Mouse (Mus musculus): ENCODE data around the gene Luc7l2. TPM values are rescaled to one million over a fixed set of nuclear protein-coding genes. Genes with fewer than 3 reads are reported as not detected.
"Not testable (repeated sequence)": the region's sequence is repeated elsewhere in the genome, so short reads cannot be mapped to it uniquely, and the experiment has no call there.

Luc7l2 gene
- polyA plus RNA-seq, 1 experiment from 2014 or later: 31.9 TPM

- peaks cover 10% of the 10 kb centered on the region; the same call in 1 of the 2 replicates for H3K4me1 ChIP-seq (ENCODE audit: control insufficient read depth, insufficient read depth, low read length)
- H3K9me3 ChIP-seq (replicated peaks; ENCODE audit: control insufficient read depth, low read length): no peaks in the 10 kb centered on the region
- H3K27me3 ChIP-seq (ENCODE audit: control insufficient read depth, insufficient read depth, low read length): no peaks in the 10 kb centered on the region
- H3K4me2 ChIP-seq (ENCODE audit: low read depth, low read length): peak overlapping the region; percentile 62
- H3K9ac ChIP-seq (ENCODE audit: low read length): peak overlapping the region; percentile 98
- peak overlapping the region; percentile 100 for H3K27ac ChIP-seq (ENCODE audit: low read length)
- H3K36me3 ChIP-seq (ENCODE audit: control insufficient read depth, insufficient read depth): peaks cover 6% of the 10 kb centered on the region; the same call in 1 of the 2 replicates
- peak overlapping the region; percentile 97 for H3K4me3 ChIP-seq (ENCODE audit: low read length)
- peak; percentile 80 for ATAC-seq (replicated peaks; ENCODE audit: extremely low read depth, insufficient read depth, low FRiP score)
- under 1% methylated on average over 53 of the region's 53 CpGs for WGBS
Measured at GRCm38 (mm10) chr6:38534640-38535365, 16.3 kb upstream of the Luc7l2 start.

GRCm38 (mm10) chr6:38535366-38535690 is 15.8 kb upstream of the Luc7l2 start:
- WGBS: under 1% methylated on average over 9 of the region's 9 CpGs
- no peaks in the 10 kb centered on the region for H3K27me3 ChIP-seq (ENCODE audit: control insufficient read depth, insufficient read depth, low read length)
- ATAC-seq (replicated peaks; ENCODE audit: extremely low read depth, insufficient read depth, low FRiP score): no peak

GRCm38 (mm10) chr6:38535788-38536187 is 15.3 kb upstream of the Luc7l2 start:
- peaks cover 10% of the 10 kb centered on the region; the same call in 1 of the 2 replicates for H3K4me1 ChIP-seq (ENCODE audit: control insufficient read depth, insufficient read depth, low read length)

More at GRCm38 (mm10) chr6:38535366-38535690, 15.8 kb upstream of the Luc7l2 start:
- H3K36me3 ChIP-seq (ENCODE audit: control insufficient read depth, insufficient read depth): peaks cover 10% of the 10 kb centered on the region; the same call in 1 of the 2 replicates
- H3K27ac ChIP-seq (ENCODE audit: low read length): peak overlapping the region; percentile 100
- no peaks in the 10 kb centered on the region for H3K9me3 ChIP-seq (replicated peaks; ENCODE audit: control insufficient read depth, low read length)
- peaks cover 10% of the 10 kb centered on the region; the same call in 1 of the 2 replicates for H3K4me1 ChIP-seq (ENCODE audit: control insufficient read depth, insufficient read depth, low read length)
- H3K4me3 ChIP-seq (ENCODE audit: low read length): peak overlapping the region; percentile 97
- H3K9ac ChIP-seq (ENCODE audit: low read length): peak overlapping the region; percentile 98
- H3K4me2 ChIP-seq (ENCODE audit: low read depth, low read length): peak overlapping the region; percentile 62

GRCm38 (mm10) chr6:38544141-38544540 is 7.0 kb upstream of the Luc7l2 start:
- not testable (repeated sequence) for ATAC-seq (replicated peaks; ENCODE audit: extremely low read depth, insufficient read depth, low FRiP score); H3K27ac ChIP-seq (ENCODE audit: low read length); H3K4me1 ChIP-seq (ENCODE audit: control insufficient read depth, insufficient read depth, low read length); H3K9ac ChIP-seq (ENCODE audit: low read length); H3K4me3 ChIP-seq (ENCODE audit: low read length); H3K36me3 ChIP-seq (ENCODE audit: control insufficient read depth, insufficient read depth); H3K4me2 ChIP-seq (ENCODE audit: low read depth, low read length); H3K27me3 ChIP-seq (ENCODE audit: control insufficient read depth, insufficient read depth, low read length); H3K9me3 ChIP-seq (replicated peaks; ENCODE audit: control insufficient read depth, low read length)
- WGBS: 93% methylated on average over 4 of the region's 5 CpGs

More at GRCm38 (mm10) chr6:38535788-38536187, 15.3 kb upstream of the Luc7l2 start:
- no peak for ATAC-seq (replicated peaks; ENCODE audit: extremely low read depth, insufficient read depth, low FRiP score)
- H3K4me2 ChIP-seq (ENCODE audit: low read depth, low read length): peak overlapping the region; percentile 62
- no peaks in the 10 kb centered on the region for H3K27me3 ChIP-seq (ENCODE audit: control insufficient read depth, insufficient read depth, low read length)
- peak overlapping the region; percentile 97 for H3K4me3 ChIP-seq (ENCODE audit: low read length)
- H3K9me3 ChIP-seq (replicated peaks; ENCODE audit: control insufficient read depth, low read length): no peaks in the 10 kb centered on the region
- H3K27ac ChIP-seq (ENCODE audit: low read length): no peak overlapping the region
- H3K36me3 ChIP-seq (ENCODE audit: control insufficient read depth, insufficient read depth): peaks cover 10% of the 10 kb centered on the region; the same call in 1 of the 2 replicates
- WGBS: 77% methylated on average over 1 of the region's 1 CpGs
- peak overlapping the region; percentile 98 for H3K9ac ChIP-seq (ENCODE audit: low read length)

GRCm38 (mm10) chr6:38547005-38547404 is 4.1 kb upstream of the Luc7l2 start:
- H3K27me3 ChIP-seq (ENCODE audit: control insufficient read depth, insufficient read depth, low read length); H3K4me1 ChIP-seq (ENCODE audit: control insufficient read depth, insufficient read depth, low read length); H3K9ac ChIP-seq (ENCODE audit: low read length); H3K27ac ChIP-seq (ENCODE audit: low read length); H3K9me3 ChIP-seq (replicated peaks; ENCODE audit: control insufficient read depth, low read length); ATAC-seq (replicated peaks; ENCODE audit: extremely low read depth, insufficient read depth, low FRiP score); H3K4me2 ChIP-seq (ENCODE audit: low read depth, low read length); H3K36me3 ChIP-seq (ENCODE audit: control insufficient read depth, insufficient read depth); H3K4me3 ChIP-seq (ENCODE audit: low read length): not testable (repeated sequence)
- 93% methylated on average over 2 of the region's 2 CpGs for WGBS

- H3K27ac ChIP-seq (ENCODE audit: low read length): peak overlapping the region; percentile 72
- H3K9ac ChIP-seq (ENCODE audit: low read length): no peak overlapping the region
- no peak overlapping the region for H3K4me3 ChIP-seq (ENCODE audit: low read length)
Measured at GRCm38 (mm10) chr6:38547707-38548106, 3.4 kb upstream of the Luc7l2 start.

GRCm38 (mm10) chr6:38548595-38548994 is 2.5 kb upstream of the Luc7l2 start:
- WGBS: 95% methylated on average over 7 of the region's 7 CpGs
- H3K36me3 ChIP-seq (ENCODE audit: control insufficient read depth, insufficient read depth); H3K27me3 ChIP-seq (ENCODE audit: control insufficient read depth, insufficient read depth, low read length); H3K4me1 ChIP-seq (ENCODE audit: control insufficient read depth, insufficient read depth, low read length); H3K9me3 ChIP-seq (replicated peaks; ENCODE audit: control insufficient read depth, low read length); H3K27ac ChIP-seq (ENCODE audit: low read length); H3K4me2 ChIP-seq (ENCODE audit: low read depth, low read length); H3K9ac ChIP-seq (ENCODE audit: low read length); ATAC-seq (replicated peaks; ENCODE audit: extremely low read depth, insufficient read depth, low FRiP score); H3K4me3 ChIP-seq (ENCODE audit: low read length): not testable (repeated sequence)

More at GRCm38 (mm10) chr6:38547707-38548106, 3.4 kb upstream of the Luc7l2 start:
- Histone ChIP-seq H3K9me3 (replicated peaks; ENCODE audit: control insufficient read depth, low read length) (no peaks in the 10 kb centered on the region), H3K4me2 (ENCODE audit: low read depth, low read length) (no peak overlapping the region), H3K4me1 (ENCODE audit: control insufficient read depth, insufficient read depth, low read length) (peaks cover 8% of the 10 kb centered on the region), H3K27me3 (ENCODE audit: control insufficient read depth, insufficient read depth, low read length) (no peaks in the 10 kb centered on the region), H3K36me3 (ENCODE audit: control insufficient read depth, insufficient read depth) (no peaks in the 10 kb centered on the region)
- no peak for ATAC-seq (replicated peaks; ENCODE audit: extremely low read depth, insufficient read depth, low FRiP score)
- 35% methylated on average over 1 of the region's 1 CpGs for WGBS

GRCm38 (mm10) chr6:38549840-38550239 is 1.3 kb upstream of the Luc7l2 start:
- H3K9ac ChIP-seq (ENCODE audit: low read length): peak overlapping the region; percentile 95
- not testable (repeated sequence) for H3K9me3 ChIP-seq (replicated peaks; ENCODE audit: control insufficient read depth, low read length); H3K27me3 ChIP-seq (ENCODE audit: control insufficient read depth, insufficient read depth, low read length); H3K36me3 ChIP-seq (ENCODE audit: control insufficient read depth, insufficient read depth); ATAC-seq (replicated peaks; ENCODE audit: extremely low read depth, insufficient read depth, low FRiP score)
- peaks cover 14% of the 10 kb centered on the region for H3K4me1 ChIP-seq (ENCODE audit: control insufficient read depth, insufficient read depth, low read length)
- 81% methylated on average over 6 of the region's 6 CpGs for WGBS
- H3K27ac ChIP-seq (ENCODE audit: low read length): peak overlapping the region; percentile 100
- H3K4me3 ChIP-seq (ENCODE audit: low read length): peak overlapping the region; percentile 88
- H3K4me2 ChIP-seq (ENCODE audit: low read depth, low read length): peak overlapping the region; percentile 77

- H3K27ac ChIP-seq (ENCODE audit: low read length): peak overlapping the region; percentile 100
- H3K27me3 ChIP-seq (ENCODE audit: control insufficient read depth, insufficient read depth, low read length): no peaks in the 10 kb centered on the region
- ATAC-seq (replicated peaks; ENCODE audit: extremely low read depth, insufficient read depth, low FRiP score): peak; percentile 42
- peaks cover 15% of the 10 kb centered on the region for H3K4me1 ChIP-seq (ENCODE audit: control insufficient read depth, insufficient read depth, low read length)
- no peaks in the 10 kb centered on the region for H3K9me3 ChIP-seq (replicated peaks; ENCODE audit: control insufficient read depth, low read length)
- H3K36me3 ChIP-seq (ENCODE audit: control insufficient read depth, insufficient read depth): no peaks in the 10 kb centered on the region
- peak overlapping the region; percentile 77 for H3K4me2 ChIP-seq (ENCODE audit: low read depth, low read length)
- WGBS: 4% methylated on average over 28 of the region's 28 CpGs
- H3K9ac ChIP-seq (ENCODE audit: low read length): peak overlapping the region; percentile 95
- H3K4me3 ChIP-seq (ENCODE audit: low read length): peak overlapping the region; percentile 88
Measured at GRCm38 (mm10) chr6:38550250-38551061, 678 bp upstream of the Luc7l2 start.
